Mouse (Mus musculus): Measurements from ENCODE around the gene Gpr135.

DNA sequence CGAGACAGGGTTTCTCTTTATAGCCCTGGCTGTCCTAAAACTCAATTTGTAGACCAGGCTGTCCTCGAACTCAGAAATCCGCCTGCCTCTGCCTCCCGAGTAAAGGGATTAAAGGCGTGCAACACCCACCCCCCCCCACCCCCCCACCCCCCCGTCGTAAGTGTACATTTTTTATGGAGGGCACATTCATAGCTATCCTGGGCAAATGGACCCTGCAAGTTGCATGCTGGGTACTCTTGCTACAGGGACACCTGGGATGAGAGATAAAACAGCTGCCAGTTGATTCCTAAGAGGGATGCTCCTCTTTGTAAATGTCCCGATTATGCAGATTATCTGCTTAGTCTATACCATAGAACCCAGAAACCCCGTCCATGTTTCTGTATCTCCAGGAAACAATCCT is 12.3 kb upstream of the Gpr135 start:
- TF ChIP-seq CTCF (IDR thresholded peaks at IDR 0.05; ENCODE audit: borderline replicate concordance, insufficient read depth, low read length) (no peak), POLR2A (IDR thresholded peaks at IDR 0.05; ENCODE audit: low read depth, low read length) (no peak)

Measured in embryonic fibroblast, embryonic 13.5 days (primary cell).